Mouse (Mus musculus): ENCODE results near the gene BC107364.
"Not testable (repeated sequence)": the region's sequence is repeated elsewhere in the genome, so short reads cannot be mapped to it uniquely, and the experiment has no call there.

BC107364 gene

DNA sequence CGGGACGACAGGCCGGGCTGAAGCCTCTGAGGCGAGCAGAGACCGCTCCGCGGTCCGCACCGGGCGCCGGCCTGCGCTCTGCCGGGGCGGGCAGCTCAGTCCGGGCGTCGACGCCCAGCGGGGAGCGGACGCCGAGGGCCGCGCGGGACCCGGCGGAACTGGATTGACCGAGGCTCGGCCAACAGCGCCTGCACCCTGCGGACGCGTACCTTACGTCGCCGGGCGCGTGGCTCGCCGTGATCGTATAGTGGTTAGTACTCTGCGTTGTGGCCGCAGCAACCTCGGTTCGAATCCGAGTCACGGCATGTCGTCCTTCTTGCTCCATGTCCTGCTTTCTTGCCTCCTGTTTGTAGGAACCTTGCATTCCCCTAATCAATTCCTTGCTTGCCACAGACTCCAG is at the start of gene BC107364:
TSS of gene BC107364 (minus strand) at position 45 of the 400 bp plus-strand sequence.
- not testable (repeated sequence) for DNase-seq (ENCODE audit: low read depth, low spot score)

DNA sequence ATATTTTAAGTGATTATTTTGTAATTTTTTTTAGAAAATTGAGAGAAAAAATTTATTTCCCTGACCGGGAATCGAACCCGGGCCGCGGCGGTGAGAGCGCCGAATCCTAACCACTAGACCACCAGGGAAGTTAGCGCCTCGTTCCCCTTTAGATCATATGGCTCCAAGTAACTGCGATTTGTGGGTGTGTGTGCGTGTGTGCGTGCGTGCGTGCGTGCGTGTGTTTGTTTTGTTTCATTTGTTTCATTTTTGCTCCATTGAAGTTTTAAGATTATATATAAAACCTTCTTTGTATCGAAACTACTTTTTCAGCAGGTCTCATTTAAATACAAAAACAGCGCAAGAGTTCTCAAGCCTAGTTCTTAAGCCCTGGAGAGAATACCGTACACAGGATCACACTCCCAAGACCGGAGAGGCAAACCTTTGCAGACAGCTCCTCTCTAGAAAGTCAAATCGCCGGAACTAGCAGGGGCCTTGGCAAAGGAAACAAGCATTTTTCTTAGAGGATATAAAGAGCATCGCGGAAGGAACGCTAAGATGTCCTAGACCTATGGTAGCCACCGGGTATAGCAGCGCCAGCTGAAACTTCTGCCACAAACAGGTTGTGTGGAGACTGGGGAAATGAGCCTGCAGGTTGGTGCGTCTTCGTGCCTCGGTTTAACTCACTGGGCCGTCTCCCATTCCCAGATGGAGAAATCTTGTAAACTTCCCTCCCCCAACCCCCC is 49.4 kb upstream of the BC107364 start:
- DNase-seq (ENCODE audit: low read depth, low spot score) = peak; percentile 78

DNA sequence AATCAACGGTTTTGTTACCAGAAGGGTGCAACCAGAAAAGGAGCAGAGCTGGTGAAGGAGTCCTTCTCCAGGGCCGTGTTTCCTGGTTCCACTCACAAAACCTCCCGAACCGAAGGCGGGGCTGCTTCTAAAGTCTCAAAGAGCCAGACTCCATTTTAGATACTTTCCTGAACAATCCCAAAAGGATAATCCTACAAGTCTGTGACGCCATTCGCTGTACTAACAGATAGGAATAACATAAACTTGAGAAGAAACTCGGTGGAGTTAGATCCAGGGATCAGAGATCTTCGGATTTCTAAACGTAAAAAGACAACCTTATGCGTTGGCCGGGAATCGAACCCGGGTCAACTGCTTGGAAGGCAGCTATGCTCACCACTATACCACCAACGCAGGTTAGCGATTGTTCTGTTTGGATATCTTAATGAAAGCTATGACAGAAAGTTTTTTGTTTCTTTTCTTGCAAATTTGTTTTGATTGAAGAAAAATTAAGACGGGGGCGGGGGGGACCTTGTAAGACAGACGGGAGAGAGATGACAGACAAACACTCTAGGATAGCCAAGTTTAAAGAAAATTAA is 48.7 kb upstream of the BC107364 start:
- peak; percentile 86 for DNase-seq (ENCODE audit: low read depth, low spot score)

DNA sequence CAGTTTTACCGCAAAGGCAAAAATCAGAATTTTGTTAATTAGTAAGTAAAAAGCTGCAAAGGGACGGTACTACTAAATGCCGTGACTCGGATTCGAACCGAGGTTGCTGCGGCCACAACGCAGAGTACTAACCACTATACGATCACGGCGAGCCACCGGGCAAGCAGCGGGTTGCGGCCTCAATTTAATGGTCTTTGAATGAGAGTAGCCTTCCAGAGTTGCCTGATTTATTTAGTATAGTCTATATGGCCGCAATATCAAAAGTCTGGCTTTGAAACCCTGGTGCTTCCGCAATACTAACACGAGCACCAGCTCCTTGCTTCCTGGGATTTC is 48.1 kb upstream of the BC107364 start:
- DNase-seq (ENCODE audit: low read depth, low spot score) = peak; percentile 91

DNA sequence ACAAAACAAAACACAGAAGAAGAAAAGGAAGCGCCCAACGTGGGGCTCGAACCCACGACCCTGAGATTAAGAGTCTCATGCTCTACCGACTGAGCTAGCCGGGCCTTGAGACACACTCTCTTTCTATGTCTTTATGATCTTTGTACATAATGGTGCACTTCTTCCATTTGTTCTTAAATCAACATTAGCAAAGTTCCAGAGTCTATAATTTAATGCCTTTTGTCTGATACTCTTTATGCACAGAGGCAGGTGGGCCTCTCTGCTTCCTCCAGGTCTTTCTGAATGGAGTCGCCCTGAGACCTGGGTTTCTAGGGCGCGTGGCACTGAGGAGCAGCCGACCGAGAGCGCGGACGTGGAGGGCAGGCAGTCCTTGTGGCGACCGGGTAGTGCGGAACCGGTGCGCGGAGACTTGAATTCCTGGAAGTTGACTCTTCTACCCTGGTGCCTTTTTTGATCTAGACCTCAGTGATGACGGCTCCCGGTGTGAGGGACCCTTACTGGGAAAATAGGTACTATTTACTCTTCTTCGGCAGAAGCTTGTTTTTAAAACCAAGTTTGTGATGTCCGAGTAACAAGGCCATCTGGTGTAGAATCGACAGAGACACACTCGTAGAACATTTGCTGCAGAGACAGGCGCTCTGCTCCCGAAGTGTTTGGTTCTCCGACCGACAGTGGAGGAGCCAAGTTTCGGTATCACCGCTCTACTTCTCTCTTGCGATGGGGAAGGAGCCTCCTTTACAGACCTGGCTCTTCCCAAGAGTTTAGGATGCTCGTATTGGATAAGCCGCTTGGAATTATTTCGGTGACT is 47.6 kb upstream of the BC107364 start:
- peak; percentile 75 for DNase-seq (ENCODE audit: low read depth, low spot score)

DNA sequence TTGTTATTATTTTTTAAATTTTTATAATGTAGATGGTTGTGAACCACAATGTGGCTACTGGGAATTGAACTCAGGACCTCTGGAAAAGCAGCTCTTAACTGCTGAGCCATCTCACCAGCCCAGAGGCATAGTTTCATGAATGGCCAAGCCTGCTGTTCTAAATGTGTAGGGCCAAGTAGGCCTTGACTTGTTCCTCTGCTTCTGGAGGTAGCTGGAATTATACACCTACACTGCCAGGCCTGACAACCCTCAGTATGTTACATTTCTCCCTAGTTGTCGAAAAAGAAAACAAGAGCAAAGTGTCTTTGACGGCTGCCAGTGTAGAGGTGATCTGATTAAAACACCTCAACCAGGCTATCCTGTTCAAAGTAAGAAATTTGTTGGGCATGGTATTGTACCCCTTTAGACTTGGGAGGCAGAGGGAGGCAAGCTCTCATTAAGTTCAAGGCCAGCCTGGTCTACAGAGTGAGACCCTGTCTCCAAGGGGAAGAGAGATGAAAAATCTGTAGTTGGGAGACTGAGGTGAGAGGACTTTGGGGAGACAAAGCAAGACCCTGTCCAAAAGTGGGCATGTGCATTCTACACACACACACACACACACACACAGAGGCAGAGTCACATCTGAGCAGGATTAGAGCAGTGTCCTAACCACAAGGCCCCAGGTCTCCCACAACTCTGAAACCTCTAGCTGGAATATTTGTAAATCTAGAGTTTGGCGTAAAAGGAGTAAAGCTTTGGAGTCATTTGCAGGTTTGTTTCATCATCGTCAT is 46.6 kb upstream of the BC107364 start:
- peak; percentile 61 for DNase-seq (ENCODE audit: low read depth, low spot score)

DNA sequence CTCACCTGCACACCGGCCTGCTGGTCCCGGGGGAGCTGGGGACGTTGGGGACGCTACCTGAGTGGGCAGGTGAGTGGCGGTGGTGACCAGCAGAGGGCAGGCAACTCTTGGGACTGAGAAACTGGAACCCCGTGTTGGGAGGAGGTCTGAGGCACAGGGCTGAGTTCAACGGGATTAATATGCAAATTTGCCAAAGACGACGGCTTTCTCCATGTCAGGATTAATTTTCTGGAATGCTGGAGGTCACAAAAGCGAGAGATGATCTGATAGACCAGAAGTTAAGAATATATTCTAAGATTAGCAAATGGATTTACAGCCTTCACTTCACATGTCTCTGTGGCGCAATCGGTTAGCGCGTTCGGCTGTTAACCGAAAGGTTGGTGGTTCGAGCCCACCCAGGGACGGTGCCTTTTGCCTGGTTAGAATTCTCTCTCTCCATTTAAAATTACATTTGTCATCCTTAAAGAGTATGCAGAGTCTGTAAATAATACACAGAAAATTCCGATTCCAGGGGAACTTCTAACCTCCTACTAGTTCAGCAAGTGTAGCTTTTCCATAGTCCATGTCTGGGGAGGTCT is 45.4 kb upstream of the BC107364 start:
- peak; percentile 88 for DNase-seq (ENCODE audit: low read depth, low spot score)

DNA sequence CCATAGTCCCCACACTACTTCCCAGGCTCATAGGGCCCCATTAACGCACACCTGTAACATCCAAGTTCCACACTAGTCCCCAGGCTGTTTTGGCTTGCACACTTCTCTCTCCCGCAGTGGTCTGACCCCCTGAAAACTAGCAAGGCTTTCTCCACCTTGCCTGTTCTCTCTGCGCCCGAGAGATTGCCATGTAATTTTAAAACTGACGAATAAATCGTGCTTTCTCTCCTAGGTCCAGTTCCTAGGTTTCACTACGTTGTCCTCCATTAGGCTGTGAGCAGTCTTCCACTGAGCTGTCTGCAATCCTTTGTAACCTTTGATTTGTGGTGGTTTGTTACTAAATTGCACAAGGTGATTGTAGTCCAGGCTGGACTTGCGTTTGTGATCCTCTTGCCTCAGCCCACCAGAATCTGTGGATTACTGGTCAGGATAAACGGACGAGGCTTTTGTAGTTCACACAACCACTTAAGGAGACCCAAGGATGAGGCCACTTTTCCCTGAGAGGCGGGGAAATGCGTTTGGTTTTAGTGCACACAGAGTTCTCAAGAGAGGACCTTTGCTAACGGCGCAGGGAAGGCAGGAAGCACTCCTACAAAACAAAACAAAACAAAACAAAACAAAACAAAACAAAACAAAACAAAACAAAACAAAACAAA is 44.6 kb upstream of the BC107364 start:
- not testable (repeated sequence) for DNase-seq (ENCODE audit: low read depth, low spot score)

DNA sequence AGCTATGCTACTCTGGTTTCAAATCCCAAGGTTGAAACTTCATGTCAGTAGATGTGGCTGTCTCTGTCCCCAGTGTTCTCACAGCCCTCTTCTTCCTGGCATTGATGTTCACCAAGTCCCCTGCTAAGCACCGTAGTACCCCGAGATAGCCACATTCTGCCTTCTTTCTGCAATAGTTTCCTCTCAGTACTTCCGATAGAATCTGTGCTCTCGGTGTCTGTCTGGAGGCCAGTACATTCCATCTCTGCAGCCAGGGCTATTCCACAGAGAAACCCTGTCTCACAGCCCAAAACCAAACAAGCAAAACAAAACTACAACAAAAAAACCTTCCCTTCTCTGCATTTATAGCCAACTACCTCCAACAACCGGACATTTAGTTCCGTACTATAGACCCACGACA is 44.1 kb upstream of the BC107364 start:
- DNase-seq (ENCODE audit: low read depth, low spot score) = no peak

DNA sequence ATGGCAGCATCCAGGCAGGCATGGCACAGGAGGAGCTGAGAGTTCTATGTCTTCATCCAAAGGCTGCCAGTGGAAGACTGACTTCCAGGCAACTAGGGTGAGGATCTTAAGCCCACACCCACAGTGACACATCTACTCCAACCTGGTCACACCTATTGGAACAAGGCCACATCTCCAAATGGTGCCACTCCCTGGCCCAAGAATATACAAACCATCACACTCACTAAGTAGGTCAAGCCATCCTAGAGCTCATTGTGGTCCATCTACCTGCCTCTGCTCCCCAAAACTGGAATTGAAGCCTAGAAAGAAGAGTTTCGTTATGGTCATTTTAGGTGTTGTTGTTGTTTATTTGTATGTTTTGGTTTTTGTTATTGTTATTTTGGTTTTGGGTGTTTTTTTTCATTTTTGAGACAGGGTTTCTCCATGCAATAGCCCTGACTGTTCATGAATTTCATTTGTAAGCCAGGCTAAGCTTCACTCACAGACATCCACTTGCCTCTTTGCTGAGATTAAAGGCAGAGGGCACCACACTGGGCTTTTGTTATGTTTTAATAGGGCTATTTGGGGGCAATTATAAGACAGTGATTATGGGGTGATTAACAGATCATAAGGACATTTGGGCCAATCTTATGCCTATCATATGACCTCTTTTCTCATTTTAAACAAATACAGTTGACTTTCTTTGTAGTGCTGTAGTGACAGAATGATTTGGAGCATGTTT is 43.5 kb upstream of the BC107364 start:
- no peak for DNase-seq (ENCODE audit: low read depth, low spot score)

DNA sequence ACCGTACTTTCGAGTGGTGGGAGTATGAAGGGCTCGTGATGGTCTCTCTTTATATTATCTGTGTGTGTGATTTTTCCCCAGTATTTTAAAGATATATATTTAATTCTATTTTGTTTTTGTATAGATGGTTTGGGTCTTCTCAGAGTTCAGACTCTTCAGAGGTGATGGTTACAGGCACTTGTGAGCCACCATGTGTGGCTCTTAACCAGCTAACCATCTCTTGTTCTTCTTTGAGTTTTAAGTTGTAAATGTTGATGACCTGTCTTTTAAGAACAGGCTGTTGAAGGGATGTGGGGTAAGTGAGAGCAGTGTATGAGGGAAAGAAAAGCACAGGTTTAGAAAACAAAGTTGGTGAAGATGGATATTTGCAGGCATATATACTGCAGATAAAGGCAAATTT is 42.8 kb upstream of the BC107364 start:
- DNase-seq (ENCODE audit: low read depth, low spot score) = no peak

DNA sequence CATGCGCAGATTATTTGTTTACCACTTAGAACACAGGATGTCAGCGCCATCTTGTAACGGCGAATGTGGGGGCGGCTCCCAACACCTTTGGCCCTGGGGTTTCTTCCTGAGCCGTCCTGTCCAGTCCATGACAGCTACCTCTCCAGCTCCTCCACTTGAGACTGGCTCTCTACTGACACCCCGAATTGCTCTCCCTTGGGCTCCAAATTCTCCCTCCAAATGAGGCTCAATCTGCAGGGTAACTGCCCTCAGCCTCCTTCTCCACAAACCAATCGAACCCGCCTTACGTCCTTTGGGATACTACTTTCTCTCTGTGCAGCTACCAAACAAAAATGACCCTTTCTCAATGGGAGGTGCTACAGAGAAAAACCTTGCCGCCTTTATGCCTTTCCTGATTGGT is 42.4 kb upstream of the BC107364 start:
- not testable (repeated sequence) for DNase-seq (ENCODE audit: low read depth, low spot score)

DNA sequence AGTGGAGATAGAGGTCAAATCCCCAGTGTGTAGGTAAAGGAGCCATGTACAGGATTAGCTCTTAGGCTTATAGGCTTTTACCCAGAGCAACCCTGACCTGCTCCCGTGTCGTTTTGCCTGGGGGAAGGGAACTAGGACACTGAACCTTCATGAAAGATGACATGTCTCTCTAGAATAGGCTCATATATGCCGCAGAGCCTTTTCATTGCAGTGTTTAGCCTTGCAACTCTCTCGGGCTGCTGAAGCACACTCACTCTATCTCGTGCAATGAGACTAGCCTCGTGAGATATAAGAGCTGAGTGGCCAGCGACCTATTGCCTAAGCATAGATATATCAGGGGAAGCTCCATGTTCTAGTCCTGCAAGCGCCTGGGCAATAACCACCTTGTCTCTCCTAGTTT is 37.5 kb upstream of the BC107364 start:
- DNase-seq (ENCODE audit: low read depth, low spot score) = not testable (repeated sequence)

DNA sequence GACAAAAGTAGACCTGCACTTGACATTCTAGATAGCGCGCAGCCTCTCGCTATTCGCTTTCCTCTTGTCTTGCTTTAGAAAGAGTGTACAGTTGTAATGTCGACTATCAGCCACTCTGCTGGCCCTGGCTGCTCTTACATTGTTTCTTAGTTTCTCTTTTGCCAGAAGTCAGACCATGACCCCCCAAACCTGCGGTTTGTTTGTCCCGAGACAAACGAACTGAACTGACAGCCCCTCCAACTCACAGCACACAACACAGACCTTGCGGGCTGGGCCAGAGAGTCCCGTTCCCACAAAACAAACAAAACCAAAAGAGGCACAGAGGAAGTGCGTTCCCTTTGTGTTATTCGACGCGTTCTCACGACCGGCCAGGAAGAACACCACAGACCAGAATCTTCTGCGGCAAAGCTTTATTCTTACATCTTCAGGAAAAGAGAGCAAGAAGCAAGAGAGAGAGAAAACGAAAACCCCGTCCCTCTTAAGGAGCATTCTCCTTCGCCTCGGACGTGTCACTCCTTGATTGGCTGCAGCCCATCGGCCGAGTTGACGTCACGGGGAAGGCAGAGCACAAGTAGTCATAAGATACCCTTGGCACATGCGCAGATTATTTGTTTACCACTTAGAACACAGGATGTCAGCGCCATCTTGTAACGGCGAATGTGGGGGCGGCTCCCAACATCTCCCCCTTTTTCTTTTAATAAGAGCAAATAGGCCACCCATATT is 37.0 kb upstream of the BC107364 start:
- DNase-seq (ENCODE audit: low read depth, low spot score) = not testable (repeated sequence)

DNA sequence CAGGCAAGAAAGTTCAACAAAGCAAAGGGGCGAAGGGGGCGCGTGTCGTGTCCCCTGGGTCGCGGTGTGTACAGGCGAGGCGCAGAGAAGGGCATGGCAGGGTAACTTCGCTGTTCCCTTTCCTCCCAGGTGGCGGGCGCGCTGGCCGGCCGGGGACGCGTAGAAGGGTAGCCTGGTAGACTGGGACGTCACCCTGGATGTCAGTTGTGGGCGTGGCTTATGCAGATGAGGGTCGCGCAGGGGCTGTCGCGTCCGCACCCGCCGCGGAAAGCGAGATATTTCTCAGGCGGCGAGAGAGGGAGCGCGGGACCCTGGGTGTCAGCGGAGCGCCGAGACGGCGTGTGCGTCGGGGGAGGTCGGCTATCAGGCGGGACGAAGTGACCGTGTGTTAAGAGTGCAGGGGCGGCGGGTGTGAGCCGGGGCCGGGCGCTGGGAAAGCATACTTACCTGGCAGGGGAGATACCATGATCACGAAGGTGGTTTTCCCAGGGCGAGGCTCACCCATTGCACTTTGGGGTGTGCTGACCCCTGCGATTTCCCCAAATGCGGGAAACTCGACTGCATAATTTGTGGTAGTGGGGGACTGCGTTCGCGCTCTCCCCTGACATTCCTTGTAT is 36.3 kb upstream of the BC107364 start:
- not testable (repeated sequence) for DNase-seq (ENCODE audit: low read depth, low spot score)

DNA sequence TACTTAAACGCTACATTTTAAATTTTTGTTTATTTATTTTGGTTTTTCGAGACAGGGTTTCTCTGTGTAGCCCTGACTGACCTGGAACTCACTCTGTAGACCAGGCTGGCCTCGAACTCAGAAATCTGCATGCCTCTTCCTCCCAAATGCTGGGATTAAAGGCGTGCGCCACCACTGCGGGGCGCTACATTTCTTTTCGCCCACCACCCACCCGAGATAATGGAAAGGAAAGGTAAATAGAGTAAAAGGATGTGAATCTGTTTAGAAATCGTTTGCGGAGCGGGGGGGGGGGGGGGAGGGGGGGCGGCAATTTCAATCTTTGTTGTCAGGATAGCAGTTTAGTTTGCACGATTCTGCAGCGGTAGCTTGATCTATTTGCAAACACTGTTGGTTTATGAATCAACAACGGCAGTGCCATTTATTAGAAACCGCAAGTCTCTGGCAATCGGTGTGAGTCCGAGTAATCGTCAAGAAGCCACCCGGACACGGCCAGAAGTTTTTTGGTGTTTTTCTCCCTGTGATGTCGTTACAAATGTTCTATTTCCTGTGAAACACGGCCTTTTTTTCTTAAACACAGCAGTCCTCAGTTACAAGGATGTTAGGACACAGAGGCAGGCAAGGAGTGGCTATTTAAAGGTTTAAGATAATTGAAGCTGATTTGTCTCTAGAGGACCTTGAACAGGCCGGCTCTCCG is 35.6 kb upstream of the BC107364 start:
- peak; percentile 72 for DNase-seq (ENCODE audit: low read depth, low spot score)

DNA sequence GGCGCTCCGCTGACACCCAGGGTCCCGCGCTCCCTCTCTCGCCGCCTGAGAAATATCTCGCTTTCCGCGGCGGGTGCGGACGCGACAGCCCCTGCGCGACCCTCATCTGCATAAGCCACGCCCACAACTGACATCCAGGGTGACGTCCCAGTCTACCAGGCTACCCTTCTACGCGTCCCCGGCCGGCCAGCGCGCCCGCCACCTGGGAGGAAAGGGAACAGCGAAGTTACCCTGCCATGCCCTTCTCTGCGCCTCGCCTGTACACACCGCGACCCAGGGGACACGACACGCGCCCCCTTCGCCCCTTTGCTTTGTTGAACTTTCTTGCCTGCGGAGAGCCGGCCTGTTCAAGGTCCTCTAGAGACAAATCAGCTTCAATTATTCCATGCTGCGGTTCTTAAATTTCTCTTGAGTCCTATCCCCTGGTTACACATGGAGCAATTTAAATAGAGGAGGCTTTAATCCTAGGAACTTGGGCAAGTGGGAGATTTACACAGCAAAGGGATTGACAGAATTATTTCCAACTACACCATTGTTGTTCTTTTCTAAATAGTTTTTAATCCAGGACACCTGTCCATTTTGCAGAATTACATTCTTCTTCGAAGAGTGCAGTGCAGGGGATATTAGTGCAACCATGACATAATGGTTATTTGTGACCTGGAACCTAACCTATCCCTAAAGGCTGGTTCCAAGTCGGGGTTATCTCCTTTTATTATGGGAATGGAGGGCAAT is 34.9 kb upstream of the BC107364 start:
- not testable (repeated sequence) for DNase-seq (ENCODE audit: low read depth, low spot score)
